Mouse (Mus musculus): ENCODE measurements around the gene Zfp935. TPM values are rescaled to one million over a fixed set of nuclear protein-coding genes. Genes with fewer than 3 reads are reported as not detected.

The Zfp935 gene
- total and polyA plus RNA-seq, 3 experiments: 1.4 to 2.5 TPM; not detected in 1

Other genes starting within 250 kb of the Zfp935 start
- 3.9 and 4.9 TPM in 2 replicates for gene Gm3604, start 175.3 kb downstream of the Zfp935 start, total RNA-seq (2012; rRNA removed)
- gene Gm3604, start 175.3 kb downstream of the Zfp935 start, total RNA-seq (2014; rRNA removed): 9.1 and 11.8 TPM in 2 replicates
- 3.5 TPM in 2 replicates for gene Gm3604, start 175.3 kb downstream of the Zfp935 start, polyA plus RNA-seq (2012; ENCODE audit: insufficient read length, low read depth)
- 4.2 and 4.8 TPM in 2 replicates for gene Gm49359, start 91.7 kb downstream of the Zfp935 start, total RNA-seq (2012; rRNA removed)
- 8.3 and 11.2 TPM in 2 replicates for gene Gm49359, start 91.7 kb downstream of the Zfp935 start, total RNA-seq (2014; rRNA removed)
- gene Gm49359, start 91.7 kb downstream of the Zfp935 start, polyA plus RNA-seq (2012; ENCODE audit: insufficient read length, low read depth): 5.6 and 6.6 TPM in 2 replicates
- gene Zfp934, start 12.7 kb upstream of the Zfp935 start, total RNA-seq (2012; rRNA removed): 3.6 and 4.5 TPM in 2 replicates
- 12.2 and 17.3 TPM in 2 replicates for gene Zfp934, start 12.7 kb upstream of the Zfp935 start, total RNA-seq (2014; rRNA removed)
- 11.2 and 14.4 TPM in 2 replicates for gene Zfp934, start 12.7 kb upstream of the Zfp935 start, polyA plus RNA-seq (2012; ENCODE audit: insufficient read length, low read depth)
- 5.1 and 5.7 TPM in 2 replicates for gene 6720489N17Rik, start 65.7 kb upstream of the Zfp935 start, total RNA-seq (2012; rRNA removed)
- gene 6720489N17Rik, start 65.7 kb upstream of the Zfp935 start, total RNA-seq (2014; rRNA removed): 22.2 and 27.6 TPM in 2 replicates
- 6.7 and 8.2 TPM in 2 replicates for gene 6720489N17Rik, start 65.7 kb upstream of the Zfp935 start, polyA plus RNA-seq (2012; ENCODE audit: insufficient read length, low read depth)
- 10.0 and 13.8 TPM in 2 replicates for gene Platr25, start 202.2 kb upstream of the Zfp935 start, total RNA-seq (2012; rRNA removed)
- gene Platr25, start 202.2 kb upstream of the Zfp935 start, total RNA-seq (2014; rRNA removed): 26.7 and 31.5 TPM in 2 replicates
- gene Platr25, start 202.2 kb upstream of the Zfp935 start, polyA plus RNA-seq (2012; ENCODE audit: insufficient read length, low read depth): 13.2 and 15.0 TPM in 2 replicates
- gene Gm5141, start 227.3 kb upstream of the Zfp935 start, total RNA-seq (2012; rRNA removed): 2.4 and 2.5 TPM in 2 replicates
- gene Gm5141, start 227.3 kb upstream of the Zfp935 start, total RNA-seq (2014; rRNA removed): 5.7 and 7.1 TPM in 2 replicates
- gene Gm5141, start 227.3 kb upstream of the Zfp935 start, polyA plus RNA-seq (2012; ENCODE audit: insufficient read length, low read depth): 2.0 and 2.3 TPM in 2 replicates

Measured in CH12.LX (cell line).